25 mouse cellular contexts compared by ENCODE assay signal in genomic region chr15:4440081-4440480, GRCm38 (mm10).
DNase-seq lines count a peak whose midpoint lies in the region; ATAC-seq and TF ChIP-seq lines count a peak whose summit lies in the region.
"Had no signal": no experiment of that assay in that cellular context is flagged by ENCODE, and none has a peak within 500 bp of the region (broad histone marks: within the 10 kb centered on the region; RNA-seq: fewer than 3 reads in every experiment).

No protein-coding gene starts in this region.

- no peaks in the 10 kb centered on the region for H3K36me3 ChIP-seq in kidney, embryonic 15.5 days
- no peaks in the 10 kb centered on the region for H3K36me3 ChIP-seq in liver, adult 2 months (ENCODE audit: control insufficient read depth, insufficient read depth, low read length)
- H3K36me3 ChIP-seq in liver, postnatal 0 days (replicated peaks; ENCODE audit: insufficient read depth, low read length), result no peaks in the 10 kb centered on the region
- H3K36me3 ChIP-seq: embryonic facial prominence, embryonic 10.5 days; embryonic facial prominence, embryonic 12.5 days; G1E had no signal

- no peak for TF ChIP-seq EP300 in liver, postnatal 0 days (IDR thresholded peaks at IDR 0.05; ENCODE audit: low read depth)

- no peak overlapping the region for H3K27ac ChIP-seq in kidney, embryonic 15.5 days
- H3K27ac ChIP-seq in liver, adult 2 months (replicated peaks; ENCODE audit: insufficient read depth, low read depth, low read length), result no peak overlapping the region
- no peak overlapping the region for H3K27ac ChIP-seq in liver, postnatal 0 days (ENCODE audit: low read depth)
- H3K27ac ChIP-seq: embryonic facial prominence, embryonic 10.5 days; embryonic facial prominence, embryonic 12.5 days; forebrain, embryonic 13.5 days had no signal

- no peak overlapping the region for H3K4me2 ChIP-seq in kidney, embryonic 15.5 days
- no peak overlapping the region for H3K4me2 ChIP-seq in liver, postnatal 0 days (ENCODE audit: low read depth, low read length)
- H3K4me2 ChIP-seq: embryonic facial prominence, embryonic 12.5 days; forebrain, embryonic 13.5 days had no signal

- ATAC-seq in kidney, embryonic 15.5 days (replicated peaks; ENCODE audit: low FRiP score), result no peak
- no peak for ATAC-seq in liver, postnatal 0 days
- ATAC-seq: activated CD4-positive, CD25-positive, alpha-beta regulatory T cell, adult 4 months; CD4-positive, CD25-positive, alpha-beta regulatory T cell, adult 4 months; forebrain, embryonic 13.5 days; Patski had no signal

- H3K4me3 ChIP-seq in kidney, embryonic 15.5 days (replicated peaks), result no peak overlapping the region
- no peak overlapping the region for H3K4me3 ChIP-seq in liver, adult 2 months (ENCODE audit: insufficient read depth, low read depth, low read length)
- no peak overlapping the region for H3K4me3 ChIP-seq in liver, postnatal 0 days (ENCODE audit: low read depth, low read length)
- H3K4me3 ChIP-seq: embryonic facial prominence, embryonic 10.5 days; embryonic facial prominence, embryonic 12.5 days; forebrain, embryonic 13.5 days had no signal

- peak; percentile 42 for DNase-seq in kidney, adult 11 months
- DNase-seq in kidney, postnatal 4 days, result no peak
- peak; percentile 12 to 70 for DNase-seq in kidney, adult 8-10 months
- no peak for DNase-seq in kidney, postnatal 10 days
- peak; percentile 2 for DNase-seq in kidney, postnatal 14 days
- peak; percentile 8 for DNase-seq in liver, adult 2 months (ENCODE audit: extremely low read depth, low read depth, low spot score)
- DNase-seq in liver, postnatal 0 days, result no peak
- DNase-seq: adrenal gland, adult 8-10 months; adrenal gland, postnatal 14 days; adrenal gland, postnatal 36 days; B cell, adult 2 months; cerebellum, adult 11-12 months; cerebellum, adult 2 months; cerebellum, adult 9-10 months; cerebellum, postnatal 10 days; cerebellum, postnatal 25 days had no signal

- no peaks in the 10 kb centered on the region for H3K79me2 ChIP-seq in liver, adult 2 months (ENCODE audit: control insufficient read depth, insufficient read depth, low read length)

- H3K9ac ChIP-seq in kidney, embryonic 15.5 days, result no peak overlapping the region
- no peak overlapping the region for H3K9ac ChIP-seq in liver, adult 2 months (ENCODE audit: low read depth, low read length)
- H3K9ac ChIP-seq in liver, postnatal 0 days (replicated peaks), result no peak overlapping the region
- H3K9ac ChIP-seq: embryonic facial prominence, embryonic 12.5 days; forebrain, embryonic 13.5 days had no signal

- H3K4me1 ChIP-seq in kidney, embryonic 15.5 days, result no peaks in the 10 kb centered on the region
- H3K4me1 ChIP-seq in liver, adult 2 months (ENCODE audit: control insufficient read depth, insufficient read depth, low read length), result no peaks in the 10 kb centered on the region
- H3K4me1 ChIP-seq in liver, postnatal 0 days (ENCODE audit: insufficient read depth), result no peaks in the 10 kb centered on the region
- H3K4me1 ChIP-seq: embryonic facial prominence, embryonic 10.5 days; embryonic facial prominence, embryonic 12.5 days had no signal

- no peak for TF ChIP-seq CTCF in liver, adult 2 months (IDR thresholded peaks at IDR 0.05; ENCODE audit: low read depth, low read length)
- no peak for TF ChIP-seq CTCF in liver, postnatal 0 days (IDR thresholded peaks at IDR 0.05; ENCODE audit: low read depth)

- H3K9me3 ChIP-seq in kidney, embryonic 15.5 days (replicated peaks), result no peaks in the 10 kb centered on the region
- H3K9me3 ChIP-seq in liver, postnatal 0 days (ENCODE audit: low read length), result no peaks in the 10 kb centered on the region
- H3K9me3 ChIP-seq: embryonic facial prominence, embryonic 10.5 days; embryonic facial prominence, embryonic 12.5 days; forebrain, embryonic 13.5 days; G1E had no signal

- no peak for TF ChIP-seq POLR2A in liver, adult 2 months (IDR thresholded peaks at IDR 0.05; ENCODE audit: extremely low read depth, insufficient read depth, low read length)

- no peaks in the 10 kb centered on the region for H3K27me3 ChIP-seq in kidney, embryonic 15.5 days
- no peaks in the 10 kb centered on the region for H3K27me3 ChIP-seq in liver, adult 2 months (ENCODE audit: control insufficient read depth, insufficient read depth, low read length)
- no peaks in the 10 kb centered on the region for H3K27me3 ChIP-seq in liver, postnatal 0 days (ENCODE audit: insufficient read depth, low read length)
- H3K27me3 ChIP-seq: CH12.LX; embryonic facial prominence, embryonic 12.5 days; forebrain, embryonic 13.5 days had no signal

Comparison
In these comparisons a context has a peak if more than half of its experiments do, and no peak if none do; other contexts are left out.
1. DNase-seq: peak in kidney, adult 11 months (single experiment), kidney, adult 8-10 months (2 of 2), kidney, postnatal 14 days (single experiment) and liver, adult 2 months (single experiment); none in kidney, postnatal 4 days (0 of 2), kidney, postnatal 10 days (single experiment) and liver, postnatal 0 days (single experiment).